Mouse (Mus musculus) retina, embryonic 14.5 days (tissue): ENCODE results near the gene Gna13.

Experiments
- DNase-seq: peaks from one replicate; pipeline ENCODE4 v3.0.0-alpha.2; 2015; ENCODE audit warnings: low spot score

Gene Gna13

DNA sequence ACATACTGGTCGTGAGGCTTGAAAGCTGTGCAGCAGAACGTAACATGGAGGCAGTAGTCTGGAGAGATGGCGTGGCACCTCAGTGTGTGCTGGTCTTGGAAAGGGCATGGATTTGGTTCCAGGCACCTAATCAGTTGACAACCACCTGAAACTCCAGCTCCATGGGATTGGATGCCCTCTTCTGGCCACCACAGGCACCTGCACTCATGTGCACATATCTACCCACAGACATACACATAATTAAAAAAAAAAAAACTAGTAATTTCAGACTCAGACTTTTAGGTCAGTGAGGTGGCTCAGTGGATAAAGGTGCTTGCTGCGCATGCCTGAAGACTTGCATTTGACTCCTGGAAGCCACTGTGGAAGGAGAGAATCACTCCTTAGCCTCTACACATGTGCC lies 59.6 kb downstream of the Gna13 start:
- DNase-seq, result no peak

DNA sequence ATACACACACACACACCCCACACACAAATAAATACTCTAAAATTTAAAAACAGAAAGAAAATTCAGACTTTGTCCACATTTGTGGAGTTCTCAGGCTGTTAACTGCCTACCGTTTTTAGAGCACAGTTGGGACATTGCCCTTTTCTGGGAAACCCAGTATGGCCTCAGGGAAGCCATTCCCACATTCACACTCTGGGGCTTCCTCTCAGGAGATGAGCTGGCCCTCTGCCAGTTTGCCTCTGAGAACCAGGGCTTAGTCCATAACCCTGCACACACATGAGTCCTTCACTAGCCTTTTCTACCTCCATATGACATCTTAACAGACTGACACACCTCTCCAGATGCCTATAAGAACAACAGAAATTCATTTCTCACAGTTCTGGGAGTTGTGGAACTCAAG lies 60.7 kb downstream of the Gna13 start:
- no peak for DNase-seq

- peak; percentile 99 for DNase-seq
Observed at GRCm38 (mm10) chr11:109425392-109426271, 63.0 kb downstream of the Gna13 start, which contains the start of gene Amz2. Amz2 (plus strand) TSS chr11:109425946.

GRCm38 (mm10) chr11:109426272-109426586 lies 63.6 kb downstream of the Gna13 start:
- no peak for DNase-seq

DNA sequence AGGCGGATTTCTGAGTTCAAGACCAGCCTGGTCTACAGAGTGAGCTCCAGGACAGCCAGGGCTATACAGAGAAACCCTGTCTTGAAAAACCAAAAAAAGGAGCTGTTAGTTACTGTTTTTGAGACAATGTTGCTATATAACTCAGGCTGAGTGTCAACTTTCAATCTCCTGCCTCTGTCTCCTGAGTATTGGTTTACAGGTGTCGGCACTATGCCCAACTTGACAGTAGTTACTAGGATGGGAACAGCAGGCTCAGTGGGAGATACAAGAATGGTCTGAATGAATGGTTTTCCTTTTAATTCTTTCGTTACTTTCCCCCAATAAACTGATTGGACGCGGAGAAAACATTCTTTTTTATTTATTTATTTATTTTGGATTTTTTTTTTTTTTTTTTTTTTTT lies 64.7 kb downstream of the Gna13 start:
- DNase-seq, result no peak

DNA sequence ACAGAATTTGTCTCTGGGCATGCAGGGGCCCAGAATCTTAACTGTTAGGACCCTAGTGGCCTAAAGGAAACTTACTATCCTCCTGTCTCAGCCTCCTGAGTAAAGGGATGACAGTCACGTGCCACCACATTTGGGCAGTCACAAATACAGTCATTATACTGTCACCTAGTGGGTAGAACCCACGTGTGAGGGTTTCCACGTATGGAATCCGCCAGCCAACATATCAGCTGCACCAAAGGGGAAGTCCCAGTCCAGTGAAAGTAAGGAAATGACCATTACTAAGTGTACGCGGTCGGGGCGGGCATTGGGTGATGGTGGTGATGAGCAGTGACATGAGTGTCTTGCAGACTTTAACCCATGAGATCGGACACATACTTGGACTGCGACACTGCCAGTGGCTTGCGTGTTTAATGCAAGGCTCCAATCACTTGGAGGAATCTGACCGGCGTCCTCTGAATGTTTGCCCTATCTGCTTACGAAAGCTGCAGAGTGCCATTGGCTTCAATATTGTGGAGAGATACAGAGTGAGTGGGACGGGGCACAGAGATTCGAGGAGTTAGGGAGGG lies 71.7 kb downstream of the Gna13 start:
- DNase-seq, result no peak

GRCm38 (mm10) chr11:109436889-109437288 lies 74.3 kb downstream of the Gna13 start:
- no peak for DNase-seq

GRCm38 (mm10) chr11:109439209-109439608 lies 76.6 kb downstream of the Gna13 start:
- DNase-seq, result no peak

DNA sequence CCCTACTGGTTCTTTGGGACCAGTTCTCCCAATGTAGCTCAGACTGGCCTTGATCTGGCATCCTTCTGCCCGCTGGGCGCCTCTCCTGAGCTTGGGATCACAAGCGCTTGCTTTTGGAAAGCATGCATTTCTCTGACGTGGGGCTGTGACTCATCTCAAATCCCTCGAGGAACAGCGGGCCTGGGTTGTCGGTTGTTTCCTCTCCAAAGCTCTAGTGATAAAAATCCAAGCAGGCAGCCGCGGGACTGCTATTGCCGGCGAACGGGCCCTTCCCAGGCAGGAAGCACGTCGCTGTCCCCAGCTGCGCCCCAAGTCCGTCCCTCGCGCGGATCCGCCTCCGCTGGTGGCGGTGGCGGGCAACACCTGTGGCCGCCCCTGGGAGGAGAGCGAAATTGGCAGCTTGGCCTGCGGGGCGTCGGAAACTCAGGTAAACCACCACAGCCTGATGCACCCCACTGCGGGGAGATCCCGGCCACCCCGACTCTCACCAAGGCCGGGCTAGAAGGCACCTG lies 77.3 kb downstream of the Gna13 start:
- DNase-seq, result peak; percentile 71

- no peak for DNase-seq
Observed at GRCm38 (mm10) chr11:109440641-109441040, 78.0 kb downstream of the Gna13 start.

- peak; percentile 61 for DNase-seq
Observed at GRCm38 (mm10) chr11:109441119-109441518, 78.5 kb downstream of the Gna13 start.

DNA sequence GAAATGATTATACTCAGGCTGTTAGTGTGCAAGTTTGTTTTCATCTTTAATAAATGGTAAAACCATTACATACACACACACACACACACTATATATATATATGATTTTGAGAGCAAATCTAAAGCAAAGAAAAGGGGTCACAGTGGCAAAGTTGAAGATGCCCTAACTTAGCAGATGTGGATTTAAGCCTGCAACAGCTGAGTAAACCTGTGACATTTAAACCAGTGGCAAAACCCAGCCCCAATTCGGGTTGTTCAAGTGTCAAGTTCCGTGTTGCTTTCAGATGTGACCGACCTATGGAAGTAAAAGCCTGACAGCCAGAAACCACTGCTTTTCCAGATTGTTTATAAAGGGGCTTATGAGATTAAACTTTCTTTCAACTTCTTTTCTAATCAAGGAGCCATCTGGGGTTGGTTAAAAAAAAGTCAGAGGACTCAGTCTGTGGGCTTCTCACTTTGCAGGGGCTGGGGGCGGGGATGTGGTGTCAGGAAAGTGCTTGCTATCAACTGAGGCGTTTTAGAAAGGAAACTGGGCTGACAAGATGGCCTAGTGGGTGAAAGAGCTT lies 79.6 kb downstream of the Gna13 start:
- no peak for DNase-seq

GRCm38 (mm10) chr11:109443468-109444263 lies 81.0 kb downstream of the Gna13 start:
- DNase-seq, result no peak

GRCm38 (mm10) chr11:109444600-109444999 lies 82.0 kb downstream of the Gna13 start:
- peak; percentile 55 for DNase-seq

- peak; percentile 81 for DNase-seq
Observed at GRCm38 (mm10) chr11:109445438-109446035, 82.9 kb downstream of the Gna13 start.
